In the genomic region with DNA sequence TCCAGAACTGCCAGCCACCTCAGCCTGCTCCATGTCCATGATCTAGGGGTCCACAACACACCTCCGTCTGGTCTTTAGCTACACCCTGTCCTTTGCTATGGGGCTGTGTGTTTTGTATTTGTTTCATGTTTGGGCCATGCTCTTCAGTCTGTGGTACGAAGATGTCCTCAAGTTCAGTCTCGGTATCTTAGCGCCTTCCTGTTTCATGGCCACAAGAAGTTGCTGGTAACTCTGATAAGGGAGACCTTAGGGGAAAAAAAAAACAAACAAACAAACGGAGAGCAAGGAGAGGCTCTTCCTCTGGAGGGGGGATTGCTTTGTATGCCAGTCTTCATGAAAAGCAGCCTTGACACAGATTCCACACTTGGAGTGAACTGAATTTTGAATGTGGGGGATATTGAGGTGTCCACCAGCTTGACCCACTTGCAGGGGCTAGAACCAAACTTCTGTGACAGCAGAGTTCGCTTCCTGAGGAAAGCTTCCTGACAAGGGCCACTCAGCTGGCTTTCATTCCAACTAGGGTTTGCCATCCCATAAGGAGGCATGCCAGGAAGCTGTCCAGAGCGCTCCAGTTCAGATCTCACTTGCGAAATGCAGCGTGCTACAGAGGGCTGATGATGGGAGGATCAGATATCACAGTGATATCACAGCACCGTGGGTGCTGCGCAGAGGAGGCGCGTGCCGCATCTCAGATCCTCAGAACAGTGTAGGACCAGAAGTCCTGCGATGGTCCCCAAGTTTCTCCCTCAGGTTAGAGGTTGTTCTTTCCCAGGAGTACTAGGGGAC, we compare ENCODE assay signal across 10 mouse cellular contexts.
DNase-seq lines count a peak whose midpoint lies in the region; ATAC-seq and TF ChIP-seq lines count a peak whose summit lies in the region.
"Had no signal": no experiment of that assay in that cellular context is flagged by ENCODE, and none has a peak within 500 bp of the region (broad histone marks: within the 10 kb centered on the region; RNA-seq: fewer than 3 reads in every experiment).

No protein-coding gene starts in this region.

- H3K4me1 ChIP-seq in embryonic facial prominence, embryonic 15.5 days = peaks cover 43% of the 10 kb centered on the region

- no peaks in the 10 kb centered on the region for H3K36me3 ChIP-seq in embryonic facial prominence, embryonic 15.5 days
- H3K36me3 ChIP-seq: heart, embryonic 15.5 days had no signal

- no peak for DNase-seq in layer of hippocampus, adult 2 months (ENCODE audit: low spot score in 2 of 2)
- DNase-seq in layer of hippocampus, postnatal 10 days (ENCODE audit: low spot score in 2 of 2) = no peak
- DNase-seq in MEL-GATA-1-ER (ENCODE audit: extremely low read depth, low read depth) = peak; percentile 69
- no peak for DNase-seq in cerebellum, adult 11 months
- DNase-seq: kidney, adult 18-20 months; right cerebral cortex, postnatal 4 days had no signal

- H3K27me3 ChIP-seq in embryonic facial prominence, embryonic 15.5 days = no peaks in the 10 kb centered on the region
- H3K27me3 ChIP-seq: heart, embryonic 15.5 days had no signal

- H3K4me3 ChIP-seq in layer of hippocampus, adult 2 months = no peak overlapping the region
- H3K4me3 ChIP-seq in embryonic facial prominence, embryonic 15.5 days (replicated peaks) = no peak overlapping the region
- H3K4me3 ChIP-seq: heart, embryonic 15.5 days had no signal

- H3K4me2 ChIP-seq in embryonic facial prominence, embryonic 15.5 days (replicated peaks) = no peak overlapping the region
- H3K4me2 ChIP-seq: heart, embryonic 15.5 days had no signal

- peak overlapping the region; percentile 75 for H3K27ac ChIP-seq in layer of hippocampus, adult 2 months
- H3K27ac ChIP-seq in embryonic facial prominence, embryonic 15.5 days (replicated peaks) = 0 out of 2 replicates have a peak overlapping the region, but pooled peaks have one; percentile 19
- H3K27ac ChIP-seq: heart, embryonic 15.5 days had no signal

- H3K9ac ChIP-seq in embryonic facial prominence, embryonic 15.5 days = no peak overlapping the region
- H3K9ac ChIP-seq: heart, embryonic 15.5 days had no signal

- ATAC-seq in embryonic facial prominence, embryonic 15.5 days (ENCODE audit: insufficient number of reproducible peaks, low FRiP score, low TSS enrichment, low read depth) = no peak
- peak; percentile 63 for ATAC-seq in megakaryocyte progenitor cell, adult 5-6 weeks (replicated peaks; ENCODE audit: poor library complexity)
- ATAC-seq in erythroblast, adult 5-6 weeks (replicated peaks; ENCODE audit: low FRiP score, poor library complexity, severe bottlenecking) = no peak

- TF ChIP-seq CTCF in layer of hippocampus, adult 2 months (conservative IDR thresholded peaks at IDR 0.05) = no peak

- H3K9me3 ChIP-seq in embryonic facial prominence, embryonic 15.5 days (replicated peaks) = no peaks in the 10 kb centered on the region
- H3K9me3 ChIP-seq: heart, embryonic 15.5 days had no signal

- WGBS in embryonic facial prominence, embryonic 15.5 days = 64% methylated on average over 15 of the region's 15 CpGs
